Mouse (Mus musculus) liver, adult 2 months (tissue): ENCODE results near the gene Rap2a. TPM values are rescaled to one million over a fixed set of nuclear protein-coding genes. Genes with fewer than 3 reads are reported as not detected.

ENCODE experiments used
- DNase-seq: peaks from one replicate; pipeline ENCODE4 v3.0.0-alpha.2; 2011; ENCODE audit warnings: low read depth, low spot score; ENCODE audit errors: extremely low read depth
- H3K27ac ChIP-seq: fragments of 200-500 bp; replicated peaks from 2 replicates; pipeline ENCODE4 v1.5.1; 2012; ENCODE audit warnings: low read depth, mild to moderate bottlenecking, control low read depth, inconsistent platforms, low read length; ENCODE audit not compliant: insufficient read depth
- H3K27me3 ChIP-seq: fragments of 200-500 bp; 2 replicates; pipeline ENCODE4 v1.6.1; 2012; ENCODE audit warnings: mild to moderate bottlenecking, moderate library complexity, low read length, inconsistent platforms; ENCODE audit not compliant: control insufficient read depth, insufficient read depth
- H3K36me3 ChIP-seq: fragments of 200-500 bp; 2 replicates; pipeline ENCODE4 v1.6.1; 2012; ENCODE audit warnings: low read length, inconsistent platforms; ENCODE audit not compliant: control insufficient read depth, insufficient read depth
- H3K4me1 ChIP-seq: fragments of 200-500 bp; 2 replicates; pipeline ENCODE4 v1.6.1; 2011; ENCODE audit warnings: low read length; ENCODE audit not compliant: control insufficient read depth, insufficient read depth
- H3K4me3 ChIP-seq: fragments of 200-500 bp; 2 replicates; pipeline ENCODE4 v1.5.1; 2011; ENCODE audit warnings: low read depth, mild to moderate bottlenecking, control low read depth, low read length, moderate library complexity; ENCODE audit not compliant: insufficient read depth
- H3K79me2 ChIP-seq: fragments of 200-500 bp; 2 replicates; pipeline ENCODE4 v1.6.1; 2012; ENCODE audit warnings: inconsistent platforms, mild to moderate bottlenecking, low read length, moderate library complexity; ENCODE audit not compliant: control insufficient read depth, insufficient read depth
- H3K9ac ChIP-seq: fragments of 200-500 bp; 2 replicates; pipeline ENCODE4 v1.6.1; 2012; ENCODE audit warnings: low read depth, mild to moderate bottlenecking, control low read depth, inconsistent platforms, low read length
- CTCF ChIP-seq: fragments of 200-500 bp; IDR thresholded peaks from 2 replicates; pipeline ENCODE4 v1.5.1; 2011; ENCODE audit warnings: low read depth, low read length, control low read depth
- POLR2A ChIP-seq: fragments of 200-500 bp; IDR thresholded peaks from 2 replicates; pipeline ENCODE4 v1.6.1; 2011; ENCODE audit warnings: low read length, control low read depth; ENCODE audit not compliant: insufficient read depth; ENCODE audit errors: extremely low read depth
- WGBS: fragments of 180-500 bp; shearing (Covaris S2); methylation state at CpG from one replicate; pipeline ENCODE4 v1.1.7; 2018; 5-methylcytosine and 5-hydroxymethylcytosine counted together
- polyA plus RNA-seq: library from polyadenylated mRNA; depleted of rRNA; stranded (reverse); fragments of >200 nt; gene quantifications from 2 replicates; pipeline ENCODE4 v1.2.3, GENCODE M21; 2012; rRNA removed
- total RNA-seq: library from RNA; depleted of rRNA; stranded (reverse); fragments of >200 nt; gene quantifications from 2 replicates; pipeline ENCODE4 v1.2.3, GENCODE M21; 2014; rRNA removed

Gene Rap2a
- total and polyA plus RNA-seq, 2 experiments = 7.4 to 10.7 TPM

DNA sequence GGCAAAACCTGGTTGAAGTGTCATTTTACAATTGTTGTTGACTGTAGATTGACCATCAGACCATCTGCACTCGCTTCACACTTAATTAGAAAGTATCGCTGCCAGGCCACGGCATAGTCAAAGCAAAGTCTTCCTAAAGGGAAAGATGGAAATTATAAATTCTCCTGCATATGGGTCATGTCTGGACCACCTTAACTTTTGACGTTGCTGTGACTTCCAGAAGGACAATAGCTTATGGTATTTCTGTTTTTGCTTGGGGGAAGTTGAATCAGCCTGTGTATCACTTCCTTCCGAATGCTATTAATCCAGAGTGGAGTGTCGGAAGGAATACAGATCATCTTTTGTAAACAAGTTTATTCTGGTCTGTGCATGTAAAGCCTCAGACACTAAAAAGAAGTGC is 65.6 kb downstream of the Rap2a start:
- TF ChIP-seq POLR2A (no peak), CTCF (no peak)
- no peak for DNase-seq

DNA sequence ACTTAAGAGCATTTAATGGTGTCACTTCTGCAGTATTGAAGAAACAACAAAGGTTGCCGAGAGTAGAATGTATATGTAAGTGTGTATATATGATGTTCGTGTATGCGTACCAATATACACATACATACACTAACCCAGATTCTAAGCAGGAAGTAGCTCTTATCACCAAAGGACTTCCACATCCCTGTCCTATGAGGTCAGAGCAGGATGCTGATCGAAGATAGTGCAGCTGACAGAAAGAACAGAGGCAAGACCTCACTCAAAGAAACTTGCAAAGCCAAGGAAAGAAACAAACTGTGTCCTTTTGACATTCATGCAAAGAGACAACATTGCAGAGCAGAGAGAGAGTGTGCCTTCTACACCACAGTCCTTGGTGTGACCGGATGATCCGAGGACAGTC is 66.3 kb downstream of the Rap2a start:
- 72% methylated on average over 6 of the region's 6 CpGs for WGBS

More for the DNA sequence above, 65.6 kb downstream of the Rap2a start:
- Histone ChIP-seq H3K27ac (no peak overlapping the region), H3K79me2 (no peaks in the 10 kb centered on the region), H3K4me3 (no peak overlapping the region), H3K36me3 (no peaks in the 10 kb centered on the region), H3K4me1 (peaks cover 3% of the 10 kb centered on the region), H3K27me3 (no peaks in the 10 kb centered on the region), H3K9ac (no peak overlapping the region)
- 85% methylated on average over 6 of the region's 6 CpGs for WGBS

DNA sequence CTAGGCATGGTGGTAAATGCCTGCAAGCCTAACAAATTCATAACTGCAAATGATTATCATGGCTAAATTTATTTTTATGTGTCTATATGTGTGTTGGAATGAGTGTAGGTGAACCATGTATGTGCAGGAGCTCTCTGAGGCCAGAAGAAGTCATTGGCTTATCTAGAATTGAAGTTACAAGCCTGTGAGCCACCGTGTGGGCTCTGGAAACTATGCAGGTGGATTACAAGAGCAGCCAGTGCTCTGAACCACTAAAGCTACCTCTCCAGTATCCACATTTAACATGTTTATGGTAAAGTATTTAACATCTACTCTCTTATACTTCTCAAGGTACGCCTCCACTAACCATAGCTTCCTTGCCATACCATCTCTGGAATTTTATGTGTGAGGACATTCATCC is 66.7 kb downstream of the Rap2a start:
- WGBS = 82% methylated on average over 2 of the region's 2 CpGs
- no peaks in the 10 kb centered on the region for H3K79me2 ChIP-seq

More for the DNA sequence above, 66.3 kb downstream of the Rap2a start:
- H3K4me3 ChIP-seq = no peak overlapping the region
- TF ChIP-seq CTCF = no peak
- TF ChIP-seq POLR2A = no peak
- no peak overlapping the region for H3K9ac ChIP-seq
- no peak for DNase-seq
- H3K79me2 ChIP-seq = no peaks in the 10 kb centered on the region
- peaks cover 1% of the 10 kb centered on the region for H3K4me1 ChIP-seq
- H3K27ac ChIP-seq = no peak overlapping the region
- H3K36me3 ChIP-seq = no peaks in the 10 kb centered on the region
- H3K27me3 ChIP-seq = no peaks in the 10 kb centered on the region

More for the DNA sequence above, 66.7 kb downstream of the Rap2a start:
- Histone ChIP-seq H3K27me3 (no peaks in the 10 kb centered on the region), H3K36me3 (no peaks in the 10 kb centered on the region), H3K27ac (no peak overlapping the region), H3K4me3 (no peak overlapping the region), H3K4me1 (no peaks in the 10 kb centered on the region; the same call in 1 of the 2 replicates), H3K9ac (no peak overlapping the region)
- DNase-seq = no peak
- no peak for TF ChIP-seq POLR2A

Other genes with a start within 250 kb of the Rap2a start
- 32.2 and 35.2 TPM in 2 replicates for gene Mbnl2, start 202.8 kb upstream of the Rap2a start, total RNA-seq
- 16.4 and 17.5 TPM in 2 replicates for gene Mbnl2, start 202.8 kb upstream of the Rap2a start, polyA plus RNA-seq